Mouse (Mus musculus): ENCODE measurements around the gene Gm7137.
"Not testable (repeated sequence)": the region's sequence is repeated elsewhere in the genome, so short reads cannot be mapped to it uniquely, and the experiment has no call there.

Gm7137 gene

GRCm38 (mm10) chr10:77752312-77752711 is 35.7 kb downstream of the Gm7137 start:
- DNase-seq (ENCODE audit: low spot score), result not testable (repeated sequence)

GRCm38 (mm10) chr10:77751254-77751653 is 36.7 kb downstream of the Gm7137 start, which contains the start of gene Gm9736:
Gm9736 (minus strand) TSS chr10:77751354.
- not testable (repeated sequence) for DNase-seq (ENCODE audit: low spot score)

- not testable (repeated sequence) for DNase-seq (ENCODE audit: low spot score)
Measured at GRCm38 (mm10) chr10:77750686-77751085, 37.3 kb downstream of the Gm7137 start.

- DNase-seq (ENCODE audit: low spot score), result not testable (repeated sequence)
Measured at GRCm38 (mm10) chr10:77741924-77742688, 45.9 kb downstream of the Gm7137 start, which contains the start of gene Gm18596. Gm18596 (minus strand) TSS chr10:77742638.

- no peak for DNase-seq (ENCODE audit: low spot score)
Measured at GRCm38 (mm10) chr10:77738929-77739328, 49.1 kb downstream of the Gm7137 start.
